8 mouse cellular contexts compared by ENCODE assay signal in genomic region chr5:137611245-137611602, GRCm38 (mm10). TPM values are rescaled to one million over a fixed set of nuclear protein-coding genes. Genes with fewer than 3 reads are reported as not detected.
DNase-seq lines count a peak whose midpoint lies in the region; ATAC-seq lines count a peak whose summit lies in the region.

No protein-coding gene starts in this region.

- H3K4me2 ChIP-seq in intestine, embryonic 15.5 days (replicated peaks), result peak overlapping the region; percentile 59
- peak overlapping the region; percentile 11; the same call in 1 of the 2 replicates for H3K4me2 ChIP-seq in liver, embryonic 16.5 days (ENCODE audit: low read depth, low read length)
- H3K4me2 ChIP-seq in stomach, embryonic 15.5 days, result peak overlapping the region; percentile 49

- H3K9me3 ChIP-seq in intestine, embryonic 15.5 days, result no peaks in the 10 kb centered on the region
- no peaks in the 10 kb centered on the region for H3K9me3 ChIP-seq in liver, embryonic 16.5 days (replicated peaks; ENCODE audit: control insufficient read depth, low read length)
- no peaks in the 10 kb centered on the region for H3K9me3 ChIP-seq in stomach, embryonic 15.5 days

- peak overlapping the region; percentile 37 for H3K4me3 ChIP-seq in intestine, embryonic 15.5 days (replicated peaks)
- no peak overlapping the region for H3K4me3 ChIP-seq in liver, embryonic 16.5 days (ENCODE audit: low read depth, low read length)
- peak overlapping the region; percentile 34 for H3K4me3 ChIP-seq in stomach, embryonic 15.5 days (replicated peaks)

- ATAC-seq in intestine, embryonic 15.5 days, result peak; percentile 51; the same call in 1 of the 2 replicates
- ATAC-seq in liver, embryonic 16.5 days (ENCODE audit: low read depth), result no peak
- ATAC-seq in stomach, embryonic 15.5 days (ENCODE audit: insufficient read depth, low FRiP score, low read depth), result 0 out of 2 replicates have a peak, but pooled peaks have one; percentile 36

- H3K27ac ChIP-seq in intestine, embryonic 15.5 days, result peak overlapping the region; percentile 90
- peak overlapping the region; percentile 61 for H3K27ac ChIP-seq in liver, embryonic 16.5 days (ENCODE audit: low read length)
- H3K27ac ChIP-seq in stomach, embryonic 15.5 days, result peak overlapping the region; percentile 83

- no peaks in the 10 kb centered on the region for H3K27me3 ChIP-seq in intestine, embryonic 15.5 days (replicated peaks)
- no peaks in the 10 kb centered on the region for H3K27me3 ChIP-seq in liver, embryonic 16.5 days (ENCODE audit: control insufficient read depth, insufficient read depth, low read depth, low read length)
- H3K27me3 ChIP-seq in stomach, embryonic 15.5 days (replicated peaks), result no peaks in the 10 kb centered on the region

- DNase-seq in ovary, adult 18-20 months (ENCODE audit: low spot score), result peak; percentile 63
- no peak for DNase-seq in ovary, postnatal 10 days (ENCODE audit: low spot score)
- peak; percentile 65 to 87 for DNase-seq in gastrocnemius, postnatal 36 days
- no peak for DNase-seq in left cerebral cortex, adult 18-20 months (ENCODE audit: low spot score in 2 of 2)
- no peak for DNase-seq in frontal cortex, postnatal 36 days (ENCODE audit: low spot score in 2 of 2)

- WGBS in intestine, embryonic 15.5 days, result 24% methylated on average over 6 of the region's 6 CpGs
- 19% methylated on average over 6 of the region's 6 CpGs for WGBS in liver, embryonic 16.5 days (ENCODE audit: insufficient replicate concordance)
- 11% methylated on average over 6 of the region's 6 CpGs for WGBS in stomach, embryonic 15.5 days

- intact Hi-C loops in gastrocnemius, postnatal 36 days (cut with DNase I), result no loop called here

- H3K36me3 ChIP-seq in intestine, embryonic 15.5 days, result 0 out of 2 replicates have a peak, but pooled peaks cover 2% of the 10 kb centered on the region
- no peaks in the 10 kb centered on the region for H3K36me3 ChIP-seq in liver, embryonic 16.5 days (ENCODE audit: control insufficient read depth, insufficient read depth)
- no peaks in the 10 kb centered on the region for H3K36me3 ChIP-seq in stomach, embryonic 15.5 days

- H3K4me1 ChIP-seq in intestine, embryonic 15.5 days (replicated peaks), result peaks cover 54% of the 10 kb centered on the region
- H3K4me1 ChIP-seq in liver, embryonic 16.5 days (ENCODE audit: control insufficient read depth, low read depth, low read length), result peaks cover 15% of the 10 kb centered on the region
- H3K4me1 ChIP-seq in stomach, embryonic 15.5 days, result peaks cover 52% of the 10 kb centered on the region

- H3K9ac ChIP-seq in intestine, embryonic 15.5 days, result peak overlapping the region; percentile 28
- H3K9ac ChIP-seq in liver, embryonic 16.5 days (ENCODE audit: low read depth, low read length), result peak overlapping the region; percentile 15; the same call in 1 of the 2 replicates
- H3K9ac ChIP-seq in stomach, embryonic 15.5 days, result 0 out of 2 replicates have a peak overlapping the region, but pooled peaks have one; percentile 5

RNA-seq across cellular contexts. Expression of gene Pcolce, which starts 2.4 kb away (rescaled TPM):
- total RNA-seq in gastrocnemius, postnatal 36 days (2021), result 10 to 100 TPM; 57.1 to 66.1 TPM
- 103 and 109 TPM in 2 replicates for polyA plus RNA-seq in intestine, embryonic 15.5 days (2015; fragmentation: Nextera tagmentation; extraction: Ambion mirVana)
- polyA plus RNA-seq in liver, embryonic 16.5 days (2015; fragmentation: Nextera tagmentation; extraction: Ambion mirVana), result 15.0 and 21.5 TPM in 2 replicates
- polyA plus RNA-seq in stomach, embryonic 15.5 days (2015; fragmentation: Nextera tagmentation; extraction: Ambion mirVana), result 112 and 115 TPM in 2 replicates
- total RNA-seq in left cerebral cortex, adult 18-20 months (2021), result 10 to 100 TPM; 12.6 to 15.2 TPM

RNA-seq across cellular contexts. Expression of gene Mospd3, which starts 10.4 kb away (rescaled TPM):
- total RNA-seq in gastrocnemius, postnatal 36 days (2021), result 10 to 100 TPM in 1 of 2 experiments, 1 to 10 TPM in 1; 9.6 to 13.7 TPM
- polyA plus RNA-seq in intestine, embryonic 15.5 days (2015; fragmentation: Nextera tagmentation; extraction: Ambion mirVana), result 24.6 and 29.6 TPM in 2 replicates
- polyA plus RNA-seq in liver, embryonic 16.5 days (2015; fragmentation: Nextera tagmentation; extraction: Ambion mirVana), result 21.3 and 23.1 TPM in 2 replicates
- polyA plus RNA-seq in stomach, embryonic 15.5 days (2015; fragmentation: Nextera tagmentation; extraction: Ambion mirVana), result 30.6 TPM in 2 replicates
- 10 to 100 TPM; 23.0 to 24.6 TPM for total RNA-seq in left cerebral cortex, adult 18-20 months (2021)

RNA-seq across cellular contexts. Expression of gene Fbxo24, which starts 17.6 kb away (rescaled TPM):
- not detected for total RNA-seq in gastrocnemius, postnatal 36 days (2021)
- polyA plus RNA-seq in intestine, embryonic 15.5 days (2015; fragmentation: Nextera tagmentation; extraction: Ambion mirVana), result 0.15 TPM in 1 of 2 replicates, not detected in the other
- polyA plus RNA-seq in liver, embryonic 16.5 days (2015; fragmentation: Nextera tagmentation; extraction: Ambion mirVana), result 0.07 and 0.13 TPM in 2 replicates
- 0.13 and 0.26 TPM in 2 replicates for polyA plus RNA-seq in stomach, embryonic 15.5 days (2015; fragmentation: Nextera tagmentation; extraction: Ambion mirVana)
- under 1 TPM; 0.21 to 0.45 TPM for total RNA-seq in left cerebral cortex, adult 18-20 months (2021)

RNA-seq across cellular contexts. Expression of gene Lrch4, which starts 17.7 kb away (rescaled TPM):
- total RNA-seq in gastrocnemius, postnatal 36 days (2021), result 10 to 100 TPM; 13.6 to 13.8 TPM
- 34.7 and 36.3 TPM in 2 replicates for polyA plus RNA-seq in intestine, embryonic 15.5 days (2015; fragmentation: Nextera tagmentation; extraction: Ambion mirVana)
- polyA plus RNA-seq in liver, embryonic 16.5 days (2015; fragmentation: Nextera tagmentation; extraction: Ambion mirVana), result 25.1 and 26.8 TPM in 2 replicates
- 36.0 and 38.5 TPM in 2 replicates for polyA plus RNA-seq in stomach, embryonic 15.5 days (2015; fragmentation: Nextera tagmentation; extraction: Ambion mirVana)
- 10 to 100 TPM; 13.8 to 14.3 TPM for total RNA-seq in left cerebral cortex, adult 18-20 months (2021)

RNA-seq across cellular contexts. Expression of gene Gm20605, which starts 17.8 kb away (rescaled TPM):
- 1 to 10 TPM; 2.0 to 2.9 TPM for total RNA-seq in gastrocnemius, postnatal 36 days (2021)
- 7.4 and 8.0 TPM in 2 replicates for polyA plus RNA-seq in intestine, embryonic 15.5 days (2015; fragmentation: Nextera tagmentation; extraction: Ambion mirVana)
- 5.2 and 6.1 TPM in 2 replicates for polyA plus RNA-seq in liver, embryonic 16.5 days (2015; fragmentation: Nextera tagmentation; extraction: Ambion mirVana)
- 6.6 and 9.4 TPM in 2 replicates for polyA plus RNA-seq in stomach, embryonic 15.5 days (2015; fragmentation: Nextera tagmentation; extraction: Ambion mirVana)
- 10 to 100 TPM in 1 of 2 experiments, 1 to 10 TPM in 1; 9.7 to 10.1 TPM for total RNA-seq in left cerebral cortex, adult 18-20 months (2021)

Comparison
In these comparisons a context has a peak if more than half of its experiments do, and no peak if none do; other contexts are left out.
1. DNase-seq: peak in ovary, adult 18-20 months (single experiment) and gastrocnemius, postnatal 36 days (2 of 2); none in ovary, postnatal 10 days (single experiment), left cerebral cortex, adult 18-20 months (0 of 2) and frontal cortex, postnatal 36 days (0 of 2).
2. Peak in every context shown above with its lines, with median percentiles within 50 percentile points of each other: H3K27ac ChIP-seq, H3K4me2 ChIP-seq and H3K9ac ChIP-seq.